Mouse (Mus musculus) forebrain, embryonic 11.5 days (tissue): ENCODE measurements around the gene Tmod2. TPM values are rescaled to one million over a fixed set of nuclear protein-coding genes. Genes with fewer than 3 reads are reported as not detected.

Experiments used
- ATAC-seq: fragments of 200-750 bp; cut with Nextera tagmentation; replicated peaks from 2 replicates; pipeline ENCODE4 v1.8.0; 2017; ENCODE audit warnings: moderate TSS enrichment; ENCODE audit not compliant: low FRiP score
- DNase-seq: peaks from one replicate; pipeline ENCODE4 v3.0.0-alpha.2; 2017; ENCODE audit warnings: low spot score
- H3K27ac ChIP-seq: fragments of 300-500 bp; sonication (generic); 2 replicates; pipeline ENCODE4 v1.5.1; 2014; ENCODE audit warnings: low read depth, low read length
- H3K27me3 ChIP-seq: fragments of 300-500 bp; sonication (generic); 2 replicates; pipeline ENCODE4 v1.6.1; 2014; ENCODE audit warnings: mild to moderate bottlenecking, low read length, mixed read lengths; ENCODE audit not compliant: control insufficient read depth, insufficient read depth
- H3K36me3 ChIP-seq: fragments of 300-500 bp; sonication (generic); 2 replicates; pipeline ENCODE4 v1.6.1; 2014; ENCODE audit warnings: mild to moderate bottlenecking, low read length, moderate library complexity, mixed read lengths; ENCODE audit not compliant: control insufficient read depth, insufficient read depth
- H3K4me1 ChIP-seq: fragments of 300-500 bp; sonication (generic); replicated peaks from 2 replicates; pipeline ENCODE4 v1.6.1; 2014; ENCODE audit warnings: low read length, mixed read lengths; ENCODE audit not compliant: control insufficient read depth, insufficient read depth
- H3K4me2 ChIP-seq: fragments of 300-500 bp; sonication (generic); 2 replicates; pipeline ENCODE4 v1.6.1; 2014; ENCODE audit warnings: low read depth, mild to moderate bottlenecking, low read length, moderate library complexity, mixed read lengths; ENCODE audit not compliant: severe bottlenecking
- H3K4me3 ChIP-seq: fragments of 300-500 bp; sonication (generic); 2 replicates; pipeline ENCODE4 v1.5.1; 2014; ENCODE audit warnings: low read depth, low read length
- H3K9ac ChIP-seq: fragments of 300-500 bp; sonication (generic); 2 replicates; pipeline ENCODE4 v1.6.1; 2014; ENCODE audit warnings: low read length
- H3K9me3 ChIP-seq: fragments of 300-500 bp; sonication (generic); 2 replicates; pipeline ENCODE4 v1.6.1; 2016; ENCODE audit warnings: low read length, mixed read lengths; ENCODE audit not compliant: control insufficient read depth
- WGBS: fragments of 180-500 bp; shearing (Covaris S2); extraction: QIAGEN DNeasy Blood & Tissue Kit; methylation state at CpG from one replicate; pipeline ENCODE4 v1.1.7; 2014; 5-methylcytosine and 5-hydroxymethylcytosine counted together
- polyA plus RNA-seq: library from polyadenylated mRNA; unstranded; fragments of >200 nt; fragmentation: Nextera tagmentation; extraction: Ambion mirVana; gene quantifications from 2 replicates; pipeline ENCODE4 v1.2.1, GENCODE M21; 2014

The Tmod2 gene
- polyA plus RNA-seq, 1 experiment from 2014 or later = 61.9 TPM

GRCm38 (mm10) chr9:75597036-75597435, 14.1 kb downstream of the Tmod2 start:
- DNase-seq (no peak), ATAC-seq (no peak)
- no peaks in the 10 kb centered on the region; the same call in 1 of the 2 replicates for H3K36me3 ChIP-seq
- H3K27me3 ChIP-seq = no peaks in the 10 kb centered on the region
- H3K9me3 ChIP-seq = no peaks in the 10 kb centered on the region
- H3K27ac ChIP-seq = no peak overlapping the region
- H3K4me2 ChIP-seq = no peak overlapping the region
- WGBS = 92% methylated on average over 13 of the region's 13 CpGs
- no peak overlapping the region for H3K4me3 ChIP-seq
- H3K4me1 ChIP-seq = no peaks in the 10 kb centered on the region
- no peak overlapping the region for H3K9ac ChIP-seq

- DNase-seq (no peak), ATAC-seq (no peak)
- WGBS = 85% methylated on average over 5 of the region's 5 CpGs
Measured at GRCm38 (mm10) chr9:75593481-75593880, 17.6 kb downstream of the Tmod2 start.

GRCm38 (mm10) chr9:75589850-75590790, 21.0 kb downstream of the Tmod2 start:
- ATAC-seq = no peak
- Histone ChIP-seq H3K36me3 (peaks cover 4% of the 10 kb centered on the region; the same call in 1 of the 2 replicates), H3K4me2 (no peak overlapping the region), H3K9me3 (no peaks in the 10 kb centered on the region), H3K27ac (no peak overlapping the region), H3K4me3 (no peak overlapping the region), H3K9ac (no peak overlapping the region), H3K4me1 (no peaks in the 10 kb centered on the region), H3K27me3 (no peaks in the 10 kb centered on the region)
- WGBS = 82% methylated on average over 15 of the region's 15 CpGs
- no peak for DNase-seq

More at GRCm38 (mm10) chr9:75593481-75593880, 17.6 kb downstream of the Tmod2 start:
- Histone ChIP-seq H3K27ac (no peak overlapping the region), H3K4me3 (no peak overlapping the region), H3K4me1 (no peaks in the 10 kb centered on the region), H3K27me3 (no peaks in the 10 kb centered on the region), H3K36me3 (peaks cover 4% of the 10 kb centered on the region; the same call in 1 of the 2 replicates), H3K4me2 (no peak overlapping the region), H3K9me3 (no peaks in the 10 kb centered on the region), H3K9ac (no peak overlapping the region)

GRCm38 (mm10) chr9:75581694-75582350, 29.3 kb downstream of the Tmod2 start:
- Histone ChIP-seq H3K27ac (no peak overlapping the region), H3K9me3 (no peaks in the 10 kb centered on the region), H3K4me3 (no peak overlapping the region), H3K4me2 (no peak overlapping the region), H3K27me3 (no peaks in the 10 kb centered on the region), H3K36me3 (no peaks in the 10 kb centered on the region), H3K4me1 (no peaks in the 10 kb centered on the region), H3K9ac (no peak overlapping the region)
- WGBS = 52% methylated on average over 7 of the region's 7 CpGs
- ATAC-seq (no peak), DNase-seq (no peak)

- H3K4me2 ChIP-seq = no peak overlapping the region
- ATAC-seq (no peak), DNase-seq (no peak)
- H3K36me3 ChIP-seq = no peaks in the 10 kb centered on the region
- H3K9ac ChIP-seq = no peak overlapping the region
- 93% methylated on average over 6 of the region's 6 CpGs for WGBS
- no peaks in the 10 kb centered on the region for H3K27me3 ChIP-seq
- no peaks in the 10 kb centered on the region for H3K9me3 ChIP-seq
- H3K4me3 ChIP-seq = no peak overlapping the region
- no peaks in the 10 kb centered on the region for H3K4me1 ChIP-seq
- no peak overlapping the region for H3K27ac ChIP-seq
Measured at GRCm38 (mm10) chr9:75579321-75579720, 31.8 kb downstream of the Tmod2 start.

- WGBS = 93% methylated on average over 5 of the region's 5 CpGs
- no peaks in the 10 kb centered on the region for H3K36me3 ChIP-seq
Measured at GRCm38 (mm10) chr9:75571036-75571942, 39.8 kb downstream of the Tmod2 start.

GRCm38 (mm10) chr9:75568399-75568798, 42.7 kb downstream of the Tmod2 start:
- no peak overlapping the region for H3K4me2 ChIP-seq
- DNase-seq = no peak
- 97% methylated on average over 6 of the region's 6 CpGs for WGBS
- ATAC-seq = no peak
- no peaks in the 10 kb centered on the region for H3K4me1 ChIP-seq
- H3K4me3 ChIP-seq = no peak overlapping the region
- H3K9me3 ChIP-seq = no peaks in the 10 kb centered on the region
- H3K27ac ChIP-seq = no peak overlapping the region
- H3K9ac ChIP-seq = no peak overlapping the region
- no peaks in the 10 kb centered on the region for H3K27me3 ChIP-seq
- H3K36me3 ChIP-seq = no peaks in the 10 kb centered on the region

More at GRCm38 (mm10) chr9:75571036-75571942, 39.8 kb downstream of the Tmod2 start:
- no peaks in the 10 kb centered on the region for H3K27me3 ChIP-seq
- DNase-seq (no peak), ATAC-seq (no peak)
- no peak overlapping the region for H3K4me3 ChIP-seq
- no peak overlapping the region for H3K9ac ChIP-seq
- H3K4me2 ChIP-seq = no peak overlapping the region
- H3K4me1 ChIP-seq = no peaks in the 10 kb centered on the region
- no peak overlapping the region for H3K27ac ChIP-seq
- H3K9me3 ChIP-seq = no peaks in the 10 kb centered on the region

- DNase-seq = no peak
Measured at GRCm38 (mm10) chr9:75564892-75565291, 46.2 kb downstream of the Tmod2 start.

More at GRCm38 (mm10) chr9:75564892-75565291, 46.2 kb downstream of the Tmod2 start:
- H3K4me2 ChIP-seq = no peak overlapping the region
- H3K9me3 ChIP-seq = no peaks in the 10 kb centered on the region
- no peaks in the 10 kb centered on the region for H3K4me1 ChIP-seq
- no peak overlapping the region for H3K4me3 ChIP-seq
- H3K27ac ChIP-seq = no peak overlapping the region
- no peaks in the 10 kb centered on the region for H3K27me3 ChIP-seq
- H3K36me3 ChIP-seq = no peaks in the 10 kb centered on the region
- H3K9ac ChIP-seq = no peak overlapping the region
- no peak for ATAC-seq
- WGBS = 90% methylated on average over 6 of the region's 6 CpGs
